Mouse (Mus musculus): ENCODE measurements at regions not wholly inside any gene's neighbourhood (a gene's known extent, or its start where the extent isn't known, plus 50 kb on each side); places are given as distances from the start of the nearest gene placed in this dataset.

DNA sequence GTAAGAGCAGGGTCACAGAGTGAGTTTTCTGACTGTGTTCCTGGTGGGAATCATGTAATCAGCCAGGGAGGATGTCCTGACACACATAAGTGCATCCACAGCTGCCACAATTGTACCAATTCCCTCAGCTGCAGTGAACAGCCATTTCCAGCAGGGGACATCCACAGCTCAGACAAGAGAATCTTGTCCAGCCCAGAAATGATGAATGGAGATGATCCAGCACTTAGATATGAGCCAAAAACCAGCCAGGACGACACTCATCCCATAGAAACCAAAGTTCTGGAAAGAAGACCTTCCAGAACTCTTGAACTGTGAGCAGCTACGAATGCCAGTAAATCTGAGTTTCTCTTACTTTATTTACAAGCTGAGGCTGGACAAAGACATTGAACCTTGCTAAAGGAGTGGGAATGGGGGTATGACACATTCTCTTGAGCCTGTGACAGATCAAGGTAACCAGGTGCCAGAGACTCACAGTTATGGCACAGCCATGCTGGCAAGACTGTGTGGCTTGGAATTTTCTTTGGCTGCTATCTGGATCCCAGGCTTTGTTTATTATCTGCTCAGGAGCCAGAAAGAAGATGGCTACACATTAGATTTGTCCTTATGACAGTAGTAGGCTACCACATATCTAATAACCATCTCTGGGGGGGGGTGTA, 145.1 kb downstream of the Gm10192 start:
- no peak for ATAC-seq (ENCODE audit: insufficient number of reproducible peaks, insufficient read depth, low FRiP score, low TSS enrichment, low read depth)
- H3K9me3 ChIP-seq, result no peaks in the 10 kb centered on the region
- no peak overlapping the region for H3K4me3 ChIP-seq
- no peak overlapping the region for H3K9ac ChIP-seq
- no peak overlapping the region for H3K4me2 ChIP-seq
- H3K4me1 ChIP-seq, result 0 out of 2 replicates have a peak, but pooled peaks cover 3% of the 10 kb centered on the region
- WGBS, result 40% methylated on average over 2 of the region's 2 CpGs
- H3K36me3 ChIP-seq, result no peaks in the 10 kb centered on the region
- H3K27ac ChIP-seq, result no peak overlapping the region
- no peaks in the 10 kb centered on the region for H3K27me3 ChIP-seq

DNA sequence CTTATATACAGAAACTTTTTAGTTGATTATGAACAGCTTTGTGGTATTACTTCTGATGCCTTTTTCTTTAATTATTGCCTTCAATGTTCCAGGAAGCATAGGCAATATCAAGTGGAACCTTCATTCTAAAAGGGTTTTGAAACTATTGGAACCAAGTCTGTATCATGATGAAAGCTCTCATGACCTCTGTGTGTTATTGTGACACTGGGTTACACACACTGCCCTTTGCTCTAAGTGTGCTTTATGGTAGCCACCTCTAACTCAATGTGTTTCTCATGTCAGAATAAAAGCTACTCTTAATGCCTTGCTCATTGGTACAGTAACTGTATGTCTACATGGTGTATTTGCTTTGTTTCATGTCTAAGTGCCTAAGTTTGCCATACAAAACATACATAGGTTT, 154.0 kb downstream of the Gm10192 start:
- H3K9ac ChIP-seq, result no peak overlapping the region
- no peaks in the 10 kb centered on the region for H3K9me3 ChIP-seq
- H3K4me2 ChIP-seq, result no peak overlapping the region
- H3K4me3 ChIP-seq, result no peak overlapping the region
- H3K36me3 ChIP-seq, result no peaks in the 10 kb centered on the region
- H3K4me1 ChIP-seq, result no peaks in the 10 kb centered on the region
- H3K27ac ChIP-seq, result no peak overlapping the region
- no peak for ATAC-seq (ENCODE audit: insufficient number of reproducible peaks, insufficient read depth, low FRiP score, low TSS enrichment, low read depth)
- no peaks in the 10 kb centered on the region for H3K27me3 ChIP-seq

DNA sequence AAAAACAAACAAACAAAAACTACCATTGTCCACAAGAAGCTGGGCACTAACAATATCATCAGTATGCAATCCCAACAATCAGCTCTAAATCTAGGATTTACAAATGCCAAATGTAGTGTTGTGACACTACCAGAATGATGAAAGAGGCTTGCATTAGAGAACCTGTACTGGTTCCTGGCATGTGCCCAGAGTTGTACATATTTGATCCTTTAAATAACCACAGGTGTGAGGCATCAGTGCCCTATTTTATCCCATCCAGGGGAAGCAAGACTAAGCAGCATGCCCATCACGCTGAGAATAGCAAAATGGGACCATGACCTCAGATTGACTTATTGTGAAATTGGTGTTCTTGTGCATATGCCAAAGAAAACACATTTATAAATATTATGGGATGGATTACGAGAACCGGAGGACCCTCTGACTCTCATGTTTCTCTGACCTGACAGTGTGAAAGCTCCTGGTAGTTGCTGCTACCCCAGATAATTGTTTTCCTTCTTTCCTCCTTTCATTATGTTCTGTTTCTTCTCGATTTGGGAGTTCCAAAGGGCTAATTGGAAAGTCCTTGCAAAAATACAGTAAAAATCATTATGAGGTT, 157.4 kb downstream of the Gm10192 start:
- H3K4me1 ChIP-seq, result no peaks in the 10 kb centered on the region
- ATAC-seq (ENCODE audit: insufficient number of reproducible peaks, insufficient read depth, low FRiP score, low TSS enrichment, low read depth), result no peak
- no peak overlapping the region for H3K4me2 ChIP-seq
- H3K27me3 ChIP-seq, result no peaks in the 10 kb centered on the region
- no peak overlapping the region for H3K4me3 ChIP-seq
- H3K9me3 ChIP-seq, result no peaks in the 10 kb centered on the region
- no peak overlapping the region for H3K27ac ChIP-seq
- no peak overlapping the region for H3K9ac ChIP-seq
- no peaks in the 10 kb centered on the region for H3K36me3 ChIP-seq
- WGBS, result 68% methylated on average over 4 of the region's 4 CpGs

DNA sequence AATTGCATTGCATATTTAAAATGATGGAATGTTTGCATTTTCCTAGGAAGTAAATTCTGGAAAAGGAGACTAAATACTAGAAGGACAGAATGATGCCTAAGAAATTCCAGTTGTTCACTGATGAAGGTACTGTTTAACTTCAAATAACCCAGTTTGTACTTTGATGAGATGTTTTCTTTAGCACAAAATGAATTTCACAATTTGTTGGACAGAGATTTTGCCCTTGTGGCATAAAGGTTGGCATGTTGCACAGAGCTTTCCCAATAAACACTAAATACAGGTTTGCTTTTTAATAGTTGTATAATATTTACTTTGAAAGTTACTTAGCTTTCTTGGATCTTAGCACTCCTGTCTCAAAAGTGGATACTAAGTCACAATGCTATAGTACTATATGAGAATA, 181.6 kb downstream of the Gm10192 start:
- H3K9me3 ChIP-seq, result no peaks in the 10 kb centered on the region
- no peak overlapping the region for H3K4me3 ChIP-seq
- ATAC-seq (ENCODE audit: insufficient number of reproducible peaks, insufficient read depth, low FRiP score, low TSS enrichment, low read depth), result no peak
- H3K27ac ChIP-seq, result no peak overlapping the region
- no peaks in the 10 kb centered on the region for H3K27me3 ChIP-seq
- H3K9ac ChIP-seq, result no peak overlapping the region
- H3K36me3 ChIP-seq, result no peaks in the 10 kb centered on the region
- H3K4me1 ChIP-seq, result no peaks in the 10 kb centered on the region
- H3K4me2 ChIP-seq, result no peak overlapping the region

DNA sequence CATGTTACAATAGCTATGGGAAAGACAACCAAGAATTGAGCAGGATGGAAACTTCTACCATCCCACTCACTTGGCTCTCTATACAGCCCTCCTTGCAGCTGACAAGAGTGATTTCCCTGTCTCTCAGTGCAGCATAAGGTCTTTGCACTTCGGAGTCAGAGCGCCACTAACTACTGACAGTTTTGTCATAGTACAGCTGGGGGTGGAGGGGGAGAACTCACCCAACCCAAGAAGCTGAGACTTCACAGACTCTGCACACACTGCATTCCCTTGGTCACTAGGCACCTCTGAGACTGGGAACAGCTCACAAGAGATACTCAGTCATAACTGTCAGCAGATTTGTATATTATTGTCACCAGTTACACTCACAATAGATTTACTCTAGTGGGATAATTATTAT, 195.3 kb upstream of the Gm12695 start:
- H3K4me1 ChIP-seq, result no peaks in the 10 kb centered on the region
- no peaks in the 10 kb centered on the region for H3K36me3 ChIP-seq
- WGBS, result 77% methylated on average over 2 of the region's 2 CpGs
- H3K4me3 ChIP-seq, result no peak overlapping the region
- no peaks in the 10 kb centered on the region for H3K9me3 ChIP-seq
- H3K9ac ChIP-seq, result no peak overlapping the region
- no peaks in the 10 kb centered on the region for H3K27me3 ChIP-seq
- no peak overlapping the region for H3K4me2 ChIP-seq
- ATAC-seq (ENCODE audit: insufficient number of reproducible peaks, insufficient read depth, low FRiP score, low TSS enrichment, low read depth), result no peak
- no peak overlapping the region for H3K27ac ChIP-seq

DNA sequence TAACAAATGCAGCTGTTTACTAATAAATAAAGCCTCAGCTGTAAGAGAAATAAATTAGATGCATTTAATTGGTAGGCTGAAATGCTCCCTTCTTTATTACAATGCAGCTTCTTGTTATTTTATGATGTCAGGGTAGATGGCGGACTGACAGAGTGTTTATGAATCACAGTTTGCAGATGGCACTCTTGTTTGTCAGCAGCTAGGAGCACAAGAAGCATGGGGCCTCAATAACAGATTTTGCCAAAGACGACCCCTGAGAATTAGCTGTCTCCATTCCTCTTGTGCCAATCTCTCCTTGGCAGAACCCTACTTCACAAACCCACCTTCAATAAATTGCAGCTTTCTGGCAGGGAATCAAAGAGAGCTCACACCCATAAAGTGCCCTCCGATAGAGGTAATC, 194.9 kb upstream of the Gm12695 start:
- Histone ChIP-seq H3K4me2 (no peak overlapping the region), H3K36me3 (no peaks in the 10 kb centered on the region), H3K27me3 (no peaks in the 10 kb centered on the region), H3K4me3 (no peak overlapping the region), H3K27ac (no peak overlapping the region), H3K9me3 (no peaks in the 10 kb centered on the region), H3K4me1 (no peaks in the 10 kb centered on the region), H3K9ac (no peak overlapping the region)
- ATAC-seq (ENCODE audit: insufficient number of reproducible peaks, insufficient read depth, low FRiP score, low TSS enrichment, low read depth), result no peak
- WGBS, result 86% methylated on average over 3 of the region's 3 CpGs

DNA sequence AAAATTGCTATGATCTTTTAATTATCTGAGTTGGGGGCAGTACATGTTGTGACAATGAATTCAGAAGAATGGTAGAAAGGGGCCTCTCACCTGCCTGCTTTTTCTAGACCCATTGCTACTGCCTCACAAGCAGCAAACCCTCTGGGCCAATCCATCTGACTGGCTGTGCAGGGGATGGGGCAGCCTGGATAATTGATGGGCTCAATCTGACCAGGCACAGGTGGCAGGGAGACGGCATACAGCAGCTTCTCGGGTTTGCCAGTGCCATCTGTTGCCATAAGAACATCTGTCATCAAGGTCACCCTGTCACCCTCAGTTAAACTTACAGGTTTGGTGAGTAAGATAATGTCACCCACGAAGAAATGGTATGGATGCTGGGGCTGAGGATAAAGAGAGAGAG, 189.9 kb upstream of the Gm12695 start:
- H3K4me3 ChIP-seq, result no peak overlapping the region
- no peaks in the 10 kb centered on the region for H3K36me3 ChIP-seq
- H3K9me3 ChIP-seq, result no peaks in the 10 kb centered on the region
- H3K27ac ChIP-seq, result no peak overlapping the region
- no peaks in the 10 kb centered on the region for H3K27me3 ChIP-seq
- no peak for ATAC-seq (ENCODE audit: insufficient number of reproducible peaks, insufficient read depth, low FRiP score, low TSS enrichment, low read depth)
- WGBS, result 64% methylated on average over 3 of the region's 3 CpGs
- H3K4me1 ChIP-seq, result no peaks in the 10 kb centered on the region
- H3K9ac ChIP-seq, result no peak overlapping the region
- no peak overlapping the region for H3K4me2 ChIP-seq

DNA sequence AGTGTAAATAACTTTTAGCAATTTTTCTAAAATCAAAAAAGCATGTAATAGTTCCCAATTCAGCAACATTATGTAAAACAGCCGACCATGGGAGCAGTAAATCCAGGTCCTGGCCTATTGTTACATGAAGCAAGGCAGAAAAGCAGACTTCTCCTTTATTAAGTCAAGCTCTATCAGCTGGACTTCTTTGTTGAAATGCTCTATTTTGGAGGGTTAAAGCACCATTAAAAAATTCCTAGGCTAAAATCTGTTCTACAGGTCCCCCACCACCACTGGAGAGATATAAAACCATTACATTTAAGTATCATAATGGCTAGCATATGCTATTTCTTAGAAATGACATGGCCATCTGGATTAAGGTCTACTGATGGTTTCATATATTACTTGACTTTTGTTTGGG, 188.8 kb upstream of the Gm12695 start:
- Histone ChIP-seq H3K9me3 (no peaks in the 10 kb centered on the region), H3K4me2 (no peak overlapping the region), H3K4me3 (no peak overlapping the region), H3K27ac (no peak overlapping the region), H3K36me3 (no peaks in the 10 kb centered on the region), H3K27me3 (no peaks in the 10 kb centered on the region), H3K9ac (no peak overlapping the region), H3K4me1 (no peaks in the 10 kb centered on the region)
- 44% methylated on average over 1 of the region's 1 CpGs for WGBS
- no peak for ATAC-seq (ENCODE audit: insufficient number of reproducible peaks, insufficient read depth, low FRiP score, low TSS enrichment, low read depth)

DNA sequence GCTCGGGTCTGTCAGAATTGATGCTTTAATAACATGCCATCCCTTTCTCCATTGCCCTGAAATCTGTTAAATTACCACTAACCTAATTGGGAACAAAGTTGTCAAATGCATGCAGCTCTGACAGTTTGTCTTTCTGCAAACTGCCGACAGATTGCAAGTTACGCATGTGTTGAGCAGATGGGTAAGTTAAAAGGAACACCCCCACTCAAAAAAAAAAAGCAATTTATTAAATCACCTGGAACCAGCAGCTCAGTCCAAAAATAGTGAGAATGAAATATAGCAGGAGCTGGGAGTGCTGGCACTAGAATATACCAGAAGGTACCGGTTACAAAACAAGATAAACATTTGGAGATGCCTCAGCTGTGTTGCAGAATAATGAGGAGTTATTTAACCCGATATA, 184.2 kb upstream of the Gm12695 start:
- H3K27ac ChIP-seq, result no peak overlapping the region
- no peak overlapping the region for H3K4me2 ChIP-seq
- H3K4me3 ChIP-seq, result no peak overlapping the region
- no peak overlapping the region for H3K9ac ChIP-seq
- H3K27me3 ChIP-seq, result no peaks in the 10 kb centered on the region
- H3K36me3 ChIP-seq, result no peaks in the 10 kb centered on the region
- 37% methylated on average over 5 of the region's 5 CpGs for WGBS
- ATAC-seq (ENCODE audit: insufficient number of reproducible peaks, insufficient read depth, low FRiP score, low TSS enrichment, low read depth), result no peak
- no peaks in the 10 kb centered on the region for H3K4me1 ChIP-seq
- H3K9me3 ChIP-seq, result no peaks in the 10 kb centered on the region

DNA sequence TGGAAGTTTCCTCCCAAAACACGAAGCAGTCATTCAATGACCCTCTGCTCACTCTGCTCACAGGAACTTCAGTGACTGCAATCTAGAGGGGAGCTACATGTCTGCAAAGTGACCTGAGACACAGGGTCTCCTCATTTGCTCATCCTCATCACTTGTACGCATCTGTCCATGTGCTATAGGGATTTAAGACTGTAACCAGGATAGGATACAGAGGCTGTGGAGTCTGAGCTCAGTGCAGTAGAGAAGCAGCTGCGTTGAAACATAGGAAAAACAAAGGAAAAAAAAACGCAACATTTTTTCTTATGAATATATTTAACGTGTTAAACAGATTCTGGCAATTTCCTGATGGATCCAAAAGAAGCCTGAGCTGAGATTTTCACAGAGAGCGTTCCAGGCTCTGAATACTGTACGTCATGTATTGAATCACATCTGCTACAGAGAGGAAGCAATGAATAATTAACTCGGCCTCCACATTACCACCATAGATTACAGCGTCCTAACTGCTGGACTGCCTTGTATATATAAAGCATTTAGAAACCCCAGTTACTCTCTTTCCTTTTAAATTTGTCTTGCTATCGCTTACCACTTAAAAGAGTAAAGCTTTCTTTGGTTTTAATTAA, 183.7 kb upstream of the Gm12695 start:
- no peak for ATAC-seq (ENCODE audit: insufficient number of reproducible peaks, insufficient read depth, low FRiP score, low TSS enrichment, low read depth)
- no peak overlapping the region for H3K4me2 ChIP-seq
- 48% methylated on average over 10 of the region's 10 CpGs for WGBS
- H3K27me3 ChIP-seq, result no peaks in the 10 kb centered on the region
- no peaks in the 10 kb centered on the region for H3K36me3 ChIP-seq
- no peak overlapping the region for H3K27ac ChIP-seq
- no peak overlapping the region for H3K9ac ChIP-seq
- no peak overlapping the region for H3K4me3 ChIP-seq
- H3K4me1 ChIP-seq, result no peaks in the 10 kb centered on the region
- no peaks in the 10 kb centered on the region for H3K9me3 ChIP-seq
